Mouse (Mus musculus) kidney, embryonic 15.5 days (tissue): ENCODE data around the gene Ptger4. TPM values are rescaled to one million over a fixed set of nuclear protein-coding genes. Genes with fewer than 3 reads are reported as not detected.
"Not testable (repeated sequence)": the region's sequence is repeated elsewhere in the genome, so short reads cannot be mapped to it uniquely, and the experiment has no call there.

Experiments
- ATAC-seq: fragments of 200-750 bp; cut with Nextera tagmentation; replicated peaks from 2 replicates; pipeline ENCODE4 v1.8.0; 2017; ENCODE audit warnings: moderate TSS enrichment; ENCODE audit not compliant: low FRiP score
- H3K27ac ChIP-seq: fragments of 300-500 bp; sonication (generic); 2 replicates; pipeline ENCODE4 v1.5.1; 2015; ENCODE audit warnings: mild to moderate bottlenecking, inconsistent platforms
- H3K27me3 ChIP-seq: fragments of 300-500 bp; sonication (generic); 2 replicates; pipeline ENCODE4 v1.6.1; 2015; ENCODE audit warnings: inconsistent platforms
- H3K36me3 ChIP-seq: fragments of 300-500 bp; sonication (generic); 2 replicates; pipeline ENCODE4 v1.6.1; 2015; ENCODE audit warnings: inconsistent platforms
- H3K4me1 ChIP-seq: fragments of 300-500 bp; sonication (generic); 2 replicates; pipeline ENCODE4 v1.6.1; 2015; ENCODE audit warnings: inconsistent platforms
- H3K4me2 ChIP-seq: fragments of 300-500 bp; sonication (generic); 2 replicates; pipeline ENCODE4 v1.6.1; 2015; ENCODE audit warnings: moderate library complexity, mild to moderate bottlenecking, inconsistent platforms
- H3K4me3 ChIP-seq: fragments of 300-500 bp; sonication (generic); replicated peaks from 2 replicates; pipeline ENCODE4 v1.5.1; 2015; ENCODE audit warnings: mild to moderate bottlenecking, inconsistent platforms
- H3K9ac ChIP-seq: fragments of 300-500 bp; sonication (generic); 2 replicates; pipeline ENCODE4 v1.6.1; 2015; ENCODE audit warnings: mild to moderate bottlenecking, inconsistent platforms
- H3K9me3 ChIP-seq: fragments of 300-500 bp; sonication (generic); replicated peaks from 2 replicates; pipeline ENCODE4 v1.6.1; 2016; ENCODE audit warnings: inconsistent platforms
- WGBS: fragments of 180-500 bp; shearing (Covaris S2); methylation state at CpG from one replicate; pipeline ENCODE4 v1.1.7; 2015; ENCODE audit warnings: mixed read lengths; 5-methylcytosine and 5-hydroxymethylcytosine counted together
- polyA plus RNA-seq: library from polyadenylated mRNA; unstranded; fragments of >200 nt; fragmentation: Nextera tagmentation; extraction: Ambion mirVana; gene quantifications from 2 replicates; pipeline ENCODE4 v1.2.1, GENCODE M21; 2015

Ptger4 gene
- polyA plus RNA-seq, 1 experiment from 2014 or later = 5.2 TPM

DNA sequence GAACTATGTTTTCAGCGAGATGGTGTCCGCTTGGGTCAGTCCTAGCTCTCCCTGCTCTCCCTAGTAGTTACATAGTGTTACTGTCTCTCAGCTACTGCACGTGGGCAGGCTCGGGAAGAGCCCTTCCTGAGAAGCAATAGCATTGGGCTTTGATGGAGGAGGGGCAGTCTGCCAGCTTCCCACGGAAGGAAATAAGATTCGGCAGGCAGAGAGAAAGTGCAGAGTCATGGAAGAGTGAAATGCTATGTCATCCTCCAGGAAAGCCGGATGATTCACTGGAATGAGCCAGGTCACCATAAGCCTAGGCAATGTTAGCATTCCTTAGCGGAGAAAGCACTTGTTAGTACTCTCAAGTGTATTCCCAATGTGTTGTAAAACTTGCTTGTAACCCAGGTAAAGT is 8.5 kb downstream of the Ptger4 start:
- H3K27ac ChIP-seq = no peak overlapping the region
- 31% methylated on average over 8 of the region's 8 CpGs for WGBS
- no peak overlapping the region for H3K4me3 ChIP-seq
- H3K9ac ChIP-seq = no peak overlapping the region
- ATAC-seq = no peak; the same call in 1 of the 2 replicates
- H3K36me3 ChIP-seq = no peaks in the 10 kb centered on the region
- H3K4me1 ChIP-seq = peaks cover 16% of the 10 kb centered on the region; the same call in 1 of the 2 replicates
- H3K9me3 ChIP-seq = no peaks in the 10 kb centered on the region
- no peaks in the 10 kb centered on the region for H3K27me3 ChIP-seq
- H3K4me2 ChIP-seq = no peak overlapping the region

DNA sequence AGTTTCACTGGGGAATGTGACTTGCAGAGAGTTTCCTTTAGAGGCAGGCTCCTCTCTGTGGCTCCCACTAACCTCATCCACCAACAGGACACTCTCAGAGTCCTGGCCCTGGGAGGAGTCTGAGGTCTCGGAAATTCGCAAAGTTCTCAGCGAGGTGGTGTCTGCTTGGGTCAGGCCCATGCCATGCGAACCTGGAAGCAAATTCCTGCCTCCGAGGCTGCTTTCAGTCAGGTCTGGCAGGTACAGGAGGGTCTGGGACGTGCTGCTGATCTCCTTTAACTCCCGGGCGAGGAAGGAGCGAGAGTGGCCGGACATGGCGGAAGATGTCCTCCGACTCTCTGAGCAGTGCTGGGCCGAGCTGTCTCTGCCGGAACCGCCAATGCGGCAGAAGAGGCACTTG is 9.3 kb downstream of the Ptger4 start:
- Histone ChIP-seq H3K4me3 (no peak overlapping the region), H3K4me1 (peaks cover 8% of the 10 kb centered on the region; the same call in 1 of the 2 replicates), H3K4me2 (no peak overlapping the region), H3K36me3 (no peaks in the 10 kb centered on the region), H3K9me3 (no peaks in the 10 kb centered on the region), H3K9ac (no peak overlapping the region), H3K27me3 (no peaks in the 10 kb centered on the region), H3K27ac (no peak overlapping the region)
- ATAC-seq = no peak
- WGBS = 91% methylated on average over 16 of the region's 16 CpGs

DNA sequence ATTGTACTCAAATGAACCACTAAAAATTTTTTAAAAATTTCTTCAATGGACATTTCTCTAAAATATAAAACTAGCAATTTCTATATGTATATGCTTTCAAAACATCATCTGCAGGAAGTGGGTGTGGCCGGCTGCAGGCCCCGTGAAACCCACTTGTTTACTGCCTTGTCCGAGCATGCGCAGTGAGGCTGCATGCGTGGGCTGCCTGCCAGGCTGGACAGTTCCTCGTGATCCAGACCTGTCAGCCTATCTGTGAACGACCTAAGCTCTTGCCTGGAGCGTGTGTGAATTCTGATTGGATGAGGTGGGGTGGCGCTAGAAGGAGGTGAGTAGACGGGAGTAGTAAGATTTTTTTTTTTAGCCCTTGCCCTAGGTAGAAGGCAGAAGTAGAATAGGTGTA is 13.2 kb downstream of the Ptger4 start:
- not testable (repeated sequence) for ATAC-seq, H3K27ac ChIP-seq, H3K27me3 ChIP-seq, H3K4me3 ChIP-seq, H3K4me2 ChIP-seq, H3K9me3 ChIP-seq, H3K4me1 ChIP-seq, H3K36me3 ChIP-seq, H3K9ac ChIP-seq
- 88% methylated on average over 10 of the region's 10 CpGs for WGBS

DNA sequence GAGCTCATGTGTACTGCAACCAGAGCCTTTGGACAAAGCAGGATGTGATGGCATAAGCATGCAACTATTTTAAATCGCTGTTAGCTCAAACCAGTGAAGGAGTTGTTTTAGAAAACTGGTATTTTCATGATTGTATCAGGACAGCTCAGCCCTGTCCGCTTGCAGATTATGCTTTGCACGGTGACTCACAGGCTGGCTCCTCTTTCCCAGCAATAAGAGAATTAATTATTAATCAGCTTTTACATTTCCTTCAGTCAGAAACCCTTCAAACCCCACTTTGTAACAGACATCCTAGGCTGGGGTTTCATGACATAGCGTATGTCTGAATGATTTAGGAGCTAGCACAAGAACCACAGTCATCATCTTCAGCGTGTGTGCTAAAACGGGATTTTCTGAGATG is 23.5 kb downstream of the Ptger4 start:
- H3K27me3 ChIP-seq = no peaks in the 10 kb centered on the region
- no peak overlapping the region for H3K4me3 ChIP-seq
- peak overlapping the region; percentile 37; the same call in 1 of the 2 replicates for H3K27ac ChIP-seq
- no peak overlapping the region for H3K9ac ChIP-seq
- peak; percentile 66; the same call in 1 of the 2 replicates for ATAC-seq
- H3K9me3 ChIP-seq = no peaks in the 10 kb centered on the region
- no peak overlapping the region for H3K4me2 ChIP-seq
- H3K36me3 ChIP-seq = peaks cover 12% of the 10 kb centered on the region
- no peaks in the 10 kb centered on the region for H3K4me1 ChIP-seq
- 75% methylated on average over 6 of the region's 6 CpGs for WGBS

DNA sequence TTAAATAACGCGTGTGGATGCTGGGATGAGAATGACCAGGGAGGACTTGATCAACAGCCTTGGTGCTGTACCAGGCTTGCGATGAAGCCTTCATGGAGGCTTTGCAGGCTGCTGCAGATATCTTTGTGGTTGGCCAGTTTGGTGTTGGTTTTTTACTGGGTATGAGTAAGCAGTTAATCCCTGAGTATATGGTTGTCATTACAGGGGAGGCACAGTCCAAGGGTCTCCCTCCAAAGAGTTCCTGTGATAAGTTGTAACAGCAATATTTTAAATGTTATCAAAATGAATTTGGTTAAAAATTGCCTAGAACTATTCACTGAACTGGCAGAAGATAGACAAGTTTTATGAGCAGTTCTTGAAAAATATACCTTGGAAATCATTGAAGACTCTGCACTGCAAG is 34.9 kb downstream of the Ptger4 start:
- H3K27ac ChIP-seq = no peak overlapping the region
- no peaks in the 10 kb centered on the region for H3K27me3 ChIP-seq
- H3K9ac ChIP-seq = no peak overlapping the region
- 98% methylated on average over 3 of the region's 3 CpGs for WGBS
- H3K4me2 ChIP-seq = no peak overlapping the region
- no peaks in the 10 kb centered on the region for H3K9me3 ChIP-seq
- no peak for ATAC-seq
- no peaks in the 10 kb centered on the region for H3K4me1 ChIP-seq
- peaks cover 13% of the 10 kb centered on the region for H3K36me3 ChIP-seq
- H3K4me3 ChIP-seq = no peak overlapping the region

DNA sequence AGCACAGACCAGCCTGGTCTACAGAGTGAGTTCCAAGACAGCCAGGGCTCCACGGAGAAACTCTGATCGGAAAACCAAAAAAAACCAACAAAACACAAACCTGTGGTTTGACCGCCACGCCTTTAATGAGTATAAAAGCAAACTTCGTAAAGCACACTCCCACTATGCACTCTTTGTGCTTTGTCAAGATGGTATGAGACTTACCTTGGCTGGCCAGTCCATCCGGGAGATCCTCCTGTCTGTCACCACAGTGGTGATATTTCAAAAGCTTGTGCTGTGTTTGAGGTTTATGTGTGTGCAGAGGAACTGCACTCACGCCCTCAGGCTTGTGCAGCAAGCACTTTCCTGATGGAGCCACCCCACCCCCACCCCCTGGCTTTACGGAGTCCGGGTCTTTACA is 38.8 kb downstream of the Ptger4 start:
- Histone ChIP-seq H3K27me3 (no peaks in the 10 kb centered on the region), H3K27ac (no peak overlapping the region), H3K9me3 (no peaks in the 10 kb centered on the region), H3K4me3 (no peak overlapping the region), H3K9ac (no peak overlapping the region), H3K4me1 (no peaks in the 10 kb centered on the region), H3K36me3 (peaks cover 7% of the 10 kb centered on the region), H3K4me2 (no peak overlapping the region)
- 88% methylated on average over 9 of the region's 9 CpGs for WGBS
- no peak for ATAC-seq

DNA sequence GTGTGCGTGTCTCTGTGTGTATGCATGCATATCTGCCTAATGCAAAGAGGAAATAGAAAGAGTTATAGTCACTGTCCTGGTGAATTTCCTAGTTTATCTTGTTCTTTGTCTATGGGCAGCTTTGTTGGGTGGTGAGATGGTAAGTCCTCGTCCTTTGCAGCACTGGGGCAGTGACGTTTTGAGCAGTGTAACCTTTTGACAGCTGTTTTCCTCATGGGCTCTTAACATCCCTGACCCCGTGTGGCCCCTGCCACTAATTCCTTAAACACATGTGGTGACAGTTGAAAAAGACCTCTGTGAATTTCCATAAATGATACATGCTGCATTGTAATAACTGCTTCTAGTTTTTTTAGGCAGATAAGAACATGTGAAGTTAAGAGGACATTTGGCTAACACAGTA is 47.3 kb downstream of the Ptger4 start:
- Histone ChIP-seq H3K27ac (peak overlapping the region; percentile 68; the same call in 1 of the 2 replicates), H3K9ac (no peak overlapping the region), H3K27me3 (no peaks in the 10 kb centered on the region), H3K4me1 (peaks cover 15% of the 10 kb centered on the region), H3K36me3 (peaks cover 25% of the 10 kb centered on the region), H3K4me2 (no peak overlapping the region), H3K9me3 (no peaks in the 10 kb centered on the region), H3K4me3 (no peak overlapping the region)
- no peak for ATAC-seq
- 58% methylated on average over 4 of the region's 4 CpGs for WGBS

DNA sequence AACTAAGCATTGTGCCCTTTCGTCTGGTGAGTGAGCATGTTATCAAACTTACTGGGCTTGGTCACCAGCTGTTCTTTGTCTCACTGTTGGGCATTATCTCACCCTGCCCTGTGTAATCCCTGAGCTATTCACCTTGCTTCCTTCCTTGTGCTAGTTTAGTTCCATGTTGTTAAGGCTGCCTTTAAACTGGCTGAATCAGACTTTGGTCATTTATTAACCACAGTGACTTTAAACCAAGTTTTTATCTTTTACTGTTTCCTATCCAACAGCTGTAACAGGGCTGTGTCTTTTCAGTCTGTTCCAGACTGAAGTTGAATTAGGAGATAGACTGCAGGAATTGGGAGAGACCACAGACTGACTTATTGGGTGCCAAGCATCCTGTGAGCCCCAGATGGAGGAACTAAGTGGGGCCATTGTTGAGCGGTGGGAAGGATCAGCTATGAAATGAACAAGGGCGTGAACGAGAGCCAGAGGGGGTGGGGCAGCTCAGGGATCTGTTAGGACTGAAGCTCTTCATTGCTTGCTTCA is 47.9 kb downstream of the Ptger4 start:
- H3K9me3 ChIP-seq = no peaks in the 10 kb centered on the region
- H3K27ac ChIP-seq = peak overlapping the region; percentile 68
- peak; percentile 85 for ATAC-seq
- peaks cover 15% of the 10 kb centered on the region for H3K4me1 ChIP-seq
- no peak overlapping the region for H3K4me3 ChIP-seq
- H3K9ac ChIP-seq = no peak overlapping the region
- 55% methylated on average over 4 of the region's 4 CpGs for WGBS
- no peaks in the 10 kb centered on the region for H3K27me3 ChIP-seq
- H3K4me2 ChIP-seq = peak overlapping the region; percentile 12; the same call in 1 of the 2 replicates
- peaks cover 30% of the 10 kb centered on the region for H3K36me3 ChIP-seq

DNA sequence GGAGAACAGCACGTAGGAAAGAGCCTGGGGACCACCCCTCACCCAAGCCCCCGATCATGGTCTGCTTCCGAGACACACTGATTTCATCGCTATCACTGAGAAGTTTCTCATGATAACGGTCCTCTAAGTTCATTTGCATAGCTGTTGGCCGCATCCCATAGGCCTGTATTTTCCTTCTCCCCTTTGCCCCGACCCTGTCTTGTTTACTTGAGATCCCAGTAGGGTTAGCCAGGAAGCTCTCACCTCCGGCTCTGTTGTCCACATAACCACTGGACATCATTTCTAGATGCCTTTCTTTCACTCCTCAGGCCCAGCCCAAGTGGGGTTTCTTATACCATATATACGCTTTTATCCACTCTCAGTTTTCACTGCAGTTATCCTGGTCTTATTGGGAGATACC is 49.1 kb downstream of the Ptger4 start:
- no peak overlapping the region for H3K4me3 ChIP-seq
- WGBS = 76% methylated on average over 9 of the region's 9 CpGs
- H3K36me3 ChIP-seq = peaks cover 35% of the 10 kb centered on the region
- no peaks in the 10 kb centered on the region for H3K27me3 ChIP-seq
- ATAC-seq = no peak
- peaks cover 15% of the 10 kb centered on the region for H3K4me1 ChIP-seq
- no peak overlapping the region for H3K27ac ChIP-seq
- H3K9me3 ChIP-seq = no peaks in the 10 kb centered on the region
- H3K9ac ChIP-seq = no peak overlapping the region
- H3K4me2 ChIP-seq = no peak overlapping the region

DNA sequence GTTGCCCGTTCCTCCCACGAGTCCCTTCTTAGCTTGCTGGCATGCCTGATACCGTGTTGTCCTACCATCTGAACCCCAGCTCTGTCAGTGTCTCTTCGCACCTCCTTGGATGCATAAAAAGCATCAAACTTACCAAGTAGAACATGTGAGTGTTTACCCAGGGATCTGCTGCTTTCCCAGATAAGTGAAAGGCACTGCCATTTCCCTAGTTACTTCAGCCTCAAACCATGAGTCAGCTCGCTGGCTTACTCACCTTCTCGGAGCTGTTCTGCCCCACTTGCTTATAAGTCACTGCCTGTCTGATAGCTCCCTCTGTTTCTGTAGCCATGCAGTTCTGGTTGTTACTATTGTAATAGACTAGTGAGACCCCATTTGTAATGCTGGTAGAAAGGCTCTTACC is 49.5 kb downstream of the Ptger4 start:
- Histone ChIP-seq H3K36me3 (peaks cover 38% of the 10 kb centered on the region), H3K9me3 (no peaks in the 10 kb centered on the region), H3K27me3 (no peaks in the 10 kb centered on the region), H3K4me3 (no peak overlapping the region), H3K4me1 (peaks cover 15% of the 10 kb centered on the region), H3K9ac (no peak overlapping the region), H3K4me2 (no peak overlapping the region), H3K27ac (no peak overlapping the region)
- ATAC-seq = no peak
- 86% methylated on average over 6 of the region's 6 CpGs for WGBS

DNA sequence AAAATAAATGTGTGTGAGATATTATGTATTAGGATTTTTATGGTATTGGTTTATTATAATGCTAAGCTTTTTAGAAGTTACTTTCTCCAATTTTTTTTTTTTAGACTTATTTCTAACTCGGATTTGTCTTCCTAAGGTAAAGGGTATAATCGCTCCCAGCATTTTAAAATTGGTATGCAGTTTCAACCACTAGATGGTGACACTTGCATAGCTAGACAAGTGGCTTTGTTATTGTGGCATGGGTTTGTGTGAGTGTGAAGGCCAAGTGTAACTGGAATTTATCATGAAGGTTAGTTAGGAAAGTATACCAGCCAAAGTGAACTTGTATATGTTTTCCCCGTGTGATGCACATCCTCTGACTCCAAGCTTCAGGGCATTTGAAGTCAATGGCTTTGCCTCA is 50.2 kb downstream of the Ptger4 start:
- H3K4me3 ChIP-seq = no peak overlapping the region
- no peaks in the 10 kb centered on the region for H3K27me3 ChIP-seq
- H3K9me3 ChIP-seq = no peaks in the 10 kb centered on the region
- H3K4me2 ChIP-seq = no peak overlapping the region
- H3K9ac ChIP-seq = no peak overlapping the region
- ATAC-seq = no peak
- WGBS = 76% methylated on average over 3 of the region's 3 CpGs
- no peak overlapping the region for H3K27ac ChIP-seq
- H3K36me3 ChIP-seq = peaks cover 39% of the 10 kb centered on the region
- H3K4me1 ChIP-seq = peaks cover 15% of the 10 kb centered on the region

DNA sequence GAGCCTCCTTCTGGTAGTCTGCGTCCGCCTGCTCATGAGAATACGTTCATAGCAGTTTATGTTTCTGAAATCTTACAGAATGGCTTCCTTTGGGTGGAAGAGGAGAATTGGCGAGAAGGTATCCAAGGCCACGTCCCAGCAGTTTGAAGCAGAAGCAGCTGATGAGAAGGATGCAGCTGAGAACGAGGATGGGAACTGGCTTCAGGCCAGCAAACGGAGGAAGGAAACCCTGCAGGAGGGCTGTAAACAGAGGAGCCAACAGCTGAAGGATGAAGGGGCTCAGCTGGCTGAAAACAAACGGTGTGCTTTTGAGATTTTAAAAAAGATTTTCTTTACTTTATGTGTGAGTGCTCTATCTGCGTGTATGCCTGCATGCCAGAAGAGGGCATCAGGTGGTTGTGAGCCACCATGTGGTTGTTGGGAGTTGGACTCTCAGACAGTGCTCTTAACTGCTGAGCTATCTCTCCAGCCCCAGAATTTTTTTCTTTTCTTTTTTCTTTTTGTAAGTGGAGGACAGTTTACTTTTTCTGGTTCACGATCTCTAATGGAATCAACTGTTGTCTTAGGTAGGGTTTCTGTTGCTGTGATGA is 54.4 kb downstream of the Ptger4 start:
- H3K4me1 ChIP-seq = peaks cover 17% of the 10 kb centered on the region
- no peaks in the 10 kb centered on the region for H3K9me3 ChIP-seq

DNA sequence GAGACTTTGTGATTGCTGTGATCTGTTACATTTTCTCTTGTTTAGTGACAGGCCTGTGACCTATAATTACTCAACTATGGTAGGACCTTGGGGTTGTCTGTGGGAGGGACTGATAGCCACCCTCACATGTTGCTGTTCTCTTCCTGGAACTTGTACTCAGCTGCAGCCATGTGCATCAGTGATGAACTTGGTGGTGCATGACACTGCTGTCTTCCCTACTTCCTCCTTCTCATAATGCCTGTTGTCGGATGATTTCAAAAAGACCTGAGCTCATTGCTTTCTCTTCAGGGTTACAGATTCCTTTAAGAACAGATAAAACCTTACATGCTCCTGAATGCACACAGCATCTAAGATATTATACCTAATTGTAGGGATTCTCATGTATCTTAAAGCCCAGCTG is 56.0 kb downstream of the Ptger4 start:
- Histone ChIP-seq H3K27me3 (no peaks in the 10 kb centered on the region), H3K36me3 (peaks cover 28% of the 10 kb centered on the region), H3K4me2 (no peak overlapping the region), H3K9me3 (no peaks in the 10 kb centered on the region), H3K4me1 (peaks cover 21% of the 10 kb centered on the region), H3K9ac (no peak overlapping the region), H3K4me3 (no peak overlapping the region), H3K27ac (no peak overlapping the region)
- WGBS = 79% methylated on average over 1 of the region's 1 CpGs
- no peak for ATAC-seq

More for the DNA sequence above, 54.4 kb downstream of the Ptger4 start:
- Histone ChIP-seq H3K27me3 (no peaks in the 10 kb centered on the region), H3K4me3 (no peak overlapping the region), H3K9ac (no peak overlapping the region), H3K36me3 (peaks cover 32% of the 10 kb centered on the region), H3K27ac (no peak overlapping the region), H3K4me2 (no peak overlapping the region)
- no peak for ATAC-seq
- WGBS = 72% methylated on average over 10 of the region's 10 CpGs
